Mouse (Mus musculus): Measurements from ENCODE around the gene Mrgprb2. TPM values are rescaled to one million over a fixed set of nuclear protein-coding genes. Genes with fewer than 3 reads are reported as not detected.

Gene Mrgprb2
- total RNA-seq (2021): not detected
- long read RNA-seq, experiment 1: 0 reads
- long read RNA-seq, experiment 2: 0 reads

DNA sequence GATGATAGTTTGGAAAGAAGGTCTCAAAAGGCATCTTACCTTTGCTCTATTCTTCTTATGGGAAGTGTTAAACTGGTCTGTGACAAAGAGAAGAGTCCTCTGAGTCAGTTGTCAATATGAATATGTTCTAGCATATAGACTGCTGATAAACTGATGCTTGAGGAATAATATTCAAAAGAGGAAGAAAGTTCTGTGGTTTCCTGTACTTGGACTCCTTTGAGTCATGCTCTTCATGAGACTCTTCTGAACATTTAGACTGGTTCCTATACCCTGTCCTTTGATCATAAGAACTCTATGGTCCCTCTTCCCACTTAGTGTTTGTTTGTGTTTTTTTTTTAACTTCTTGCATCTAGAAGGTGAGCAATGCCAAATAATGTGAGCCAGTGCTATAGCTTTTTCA, at the start of gene Mrgprb2:
Gene Mrgprb2 (minus strand): TSS at position 101 of the 400 bp plus-strand sequence.
- TF ChIP-seq CTCF (conservative IDR thresholded peaks at IDR 0.05): no peak
- H3K4me3 ChIP-seq: no peak within 1 kb of the TSS
- no peak within 1 kb of the TSS for H3K27ac ChIP-seq
- DNase-seq (ENCODE audit: low spot score in 2 of 2): no peak

Other genes starting within 250 kb of the Mrgprb2 start
- not detected for gene Mrgprb8, start 169.6 kb downstream of the Mrgprb2 start, total RNA-seq (2021)
- under 1 TPM in 1 of 2 experiments, not detected in 1; 0.13 TPM for gene Mrgprb1, start 101.7 kb downstream of the Mrgprb2 start, total RNA-seq (2021)
- not detected for gene Mrgprx2, start 58.8 kb downstream of the Mrgprb2 start, total RNA-seq (2021)
- not detected for gene Mrgprb3, start 85.7 kb upstream of the Mrgprb2 start, total RNA-seq (2021)
- gene Zdhhc13, start 230.9 kb upstream of the Mrgprb2 start, total RNA-seq (2021): 10 to 100 TPM; 20.3 to 23.0 TPM